Mouse (Mus musculus): ENCODE results near the gene Ak5. TPM values are rescaled to one million over a fixed set of nuclear protein-coding genes. Genes with fewer than 3 reads are reported as not detected.

Ak5 gene
- polyA plus RNA-seq, 1 experiment from 2014 or later = 5.2 TPM

GRCm38 (mm10) chr3:152529058-152529972 lies 138.8 kb downstream of the Ak5 start:
- no peak for TF ChIP-seq CTCF (IDR thresholded peaks at IDR 0.05)
- in situ Hi-C loops (cut with MboI; ENCODE audit: low pct_unique_long_range_greater_than_20kb) = no loop called here
- DNase-seq (ENCODE audit: low read depth, low spot score) = no peak
- ATAC-seq = peak; percentile 49
- no peaks in the 10 kb centered on the region for H3K27me3 ChIP-seq
- ChIA-PET CTCF (interaction anchor here (1.4 to 3.0 kb wide), 2 partner anchors 12 to 15 kb away, joined by 3 to 9 read pairs; no protein-coding TSS in a partner anchor), POLR2A (no interaction called here)

GRCm38 (mm10) chr3:152526721-152527120 lies 141.4 kb downstream of the Ak5 start:
- no peak for TF ChIP-seq CTCF (IDR thresholded peaks at IDR 0.05)
- in situ Hi-C loops (cut with MboI; ENCODE audit: low pct_unique_long_range_greater_than_20kb) = no loop called here
- ATAC-seq = no peak

GRCm38 (mm10) chr3:152523315-152523638 lies 144.9 kb downstream of the Ak5 start:
- ChIA-PET CTCF (interaction anchor here (0.9 to 1.0 kb wide), 3 partner anchors 9 to 39 kb away, joined by 3 read pairs; no protein-coding TSS in a partner anchor), POLR2A (no interaction called here)
- no peak for ATAC-seq
- DNase-seq (ENCODE audit: low read depth, low spot score) = no peak
- no peaks in the 10 kb centered on the region for H3K27me3 ChIP-seq
- no peak for TF ChIP-seq CTCF (IDR thresholded peaks at IDR 0.05)
- in situ Hi-C loops (cut with MboI; ENCODE audit: low pct_unique_long_range_greater_than_20kb) = no loop called here

More at GRCm38 (mm10) chr3:152526721-152527120, 141.4 kb downstream of the Ak5 start:
- CTCF ChIA-PET = interaction anchor here (0.9 to 1.6 kb wide), 4 partner anchors 10 to 133 kb away, joined by 3 to 4 read pairs (median 3); no protein-coding TSS in a partner anchor
- POLR2A ChIA-PET = no interaction called here
- no peaks in the 10 kb centered on the region for H3K27me3 ChIP-seq
- no peak for DNase-seq (ENCODE audit: low read depth, low spot score)

- DNase-seq (ENCODE audit: low read depth, low spot score) (no peak), ATAC-seq (no peak)
- ChIA-PET CTCF (interaction anchor here (0.9 to 1.0 kb wide), 3 partner anchors 10 to 39 kb away, joined by 3 read pairs; no protein-coding TSS in a partner anchor), POLR2A (no interaction called here)
- TF ChIP-seq CTCF (IDR thresholded peaks at IDR 0.05) = no peak
- no peaks in the 10 kb centered on the region for H3K27me3 ChIP-seq
- in situ Hi-C loops (cut with MboI; ENCODE audit: low pct_unique_long_range_greater_than_20kb) = no loop called here
Measured at GRCm38 (mm10) chr3:152522634-152523314, 145.4 kb downstream of the Ak5 start.

- ATAC-seq (no peak), DNase-seq (ENCODE audit: low read depth, low spot score) (no peak)
- POLR2A ChIA-PET = no interaction called here
- H3K27me3 ChIP-seq = no peaks in the 10 kb centered on the region
- in situ Hi-C loops (cut with MboI; ENCODE audit: low pct_unique_long_range_greater_than_20kb) = no loop called here
- CTCF ChIA-PET = interaction anchor here (1.3 kb wide), 1 partner anchor 39 kb away, joined by 3 read pairs; no protein-coding TSS in a partner anchor
- TF ChIP-seq CTCF (IDR thresholded peaks at IDR 0.05) = no peak
Measured at GRCm38 (mm10) chr3:152521054-152521453, 147.1 kb downstream of the Ak5 start.

- no peaks in the 10 kb centered on the region for H3K27me3 ChIP-seq
- DNase-seq (ENCODE audit: low read depth, low spot score) = no peak
- ChIA-PET POLR2A (no interaction called here), CTCF (no interaction called here)
- in situ Hi-C loops (cut with MboI; ENCODE audit: low pct_unique_long_range_greater_than_20kb) = no loop called here
- no peak for ATAC-seq
- TF ChIP-seq CTCF (IDR thresholded peaks at IDR 0.05) = no peak
Measured at GRCm38 (mm10) chr3:152520074-152520473, 148.1 kb downstream of the Ak5 start.

- DNase-seq (ENCODE audit: low read depth, low spot score) = no peak
- no peak for ATAC-seq
- ChIA-PET CTCF (no interaction called here), POLR2A (no interaction called here)
- H3K27me3 ChIP-seq = no peaks in the 10 kb centered on the region
- no peak for TF ChIP-seq CTCF (IDR thresholded peaks at IDR 0.05)
- in situ Hi-C loops (cut with MboI; ENCODE audit: low pct_unique_long_range_greater_than_20kb) = no loop called here
Measured at GRCm38 (mm10) chr3:152519556-152519955, 148.6 kb downstream of the Ak5 start.

- ChIA-PET CTCF (interaction anchor here (1.0 to 2.0 kb wide), 4 partner anchors 10 to 53 kb away, joined by 3 to 7 read pairs (median 3); no protein-coding TSS in a partner anchor), POLR2A (interaction anchor here (0.9 kb wide), 1 partner anchor 52 kb away, joined by 4 read pairs; no protein-coding TSS in a partner anchor)
- ATAC-seq (no peak), DNase-seq (ENCODE audit: low read depth, low spot score) (no peak)
- in situ Hi-C loops (cut with MboI; ENCODE audit: low pct_unique_long_range_greater_than_20kb) = no loop called here
- TF ChIP-seq CTCF (IDR thresholded peaks at IDR 0.05) = no peak
- H3K27me3 ChIP-seq = no peaks in the 10 kb centered on the region
Measured at GRCm38 (mm10) chr3:152516569-152516968, 151.6 kb downstream of the Ak5 start.

GRCm38 (mm10) chr3:152515959-152516358 lies 152.2 kb downstream of the Ak5 start:
- POLR2A ChIA-PET = interaction anchor here (0.9 kb wide), 1 partner anchor 53 kb away, joined by 4 read pairs; no protein-coding TSS in a partner anchor
- in situ Hi-C loops (cut with MboI; ENCODE audit: low pct_unique_long_range_greater_than_20kb) = no loop called here
- ATAC-seq (no peak), DNase-seq (ENCODE audit: low read depth, low spot score) (no peak)
- TF ChIP-seq CTCF (IDR thresholded peaks at IDR 0.05) = no peak
- H3K27me3 ChIP-seq = no peaks in the 10 kb centered on the region
- CTCF ChIA-PET = interaction anchor here (1.4 to 1.6 kb wide), 2 partner anchors 16 to 121 kb away, joined by 3 read pairs; partner anchors contain the start of gene Zzz3

GRCm38 (mm10) chr3:152512517-152512916 lies 155.6 kb downstream of the Ak5 start:
- no peaks in the 10 kb centered on the region for H3K27me3 ChIP-seq
- ChIA-PET CTCF (interaction anchor here (0.8 to 2.6 kb wide), 6 partner anchors 13 to 237 kb away, joined by 3 to 8 read pairs (median 4); no protein-coding TSS in a partner anchor), POLR2A (interaction anchor here (0.8 to 0.9 kb wide), 2 partner anchors 48 to 56 kb away, joined by 3 to 4 read pairs; no protein-coding TSS in a partner anchor)
- TF ChIP-seq CTCF (IDR thresholded peaks at IDR 0.05) = no peak
- ATAC-seq = peak; percentile 79
- DNase-seq (ENCODE audit: low read depth, low spot score) = peak; percentile 100
- in situ Hi-C loops (cut with MboI; ENCODE audit: low pct_unique_long_range_greater_than_20kb) = no loop called here
